Mouse (Mus musculus) cerebellum, adult 2 months (tissue): ENCODE data around the gene Aldh1b1.

ENCODE experiments used
- CTCF ChIP-seq: fragments of 200-500 bp; IDR thresholded peaks from 2 replicates; pipeline ENCODE4 v1.5.1; 2011; ENCODE audit warnings: low read depth, mild to moderate bottlenecking, control low read depth, low read length, moderate library complexity, borderline replicate concordance; ENCODE audit not compliant: insufficient read depth
- POLR2A ChIP-seq: fragments of 200-500 bp; IDR thresholded peaks from 2 replicates; pipeline ENCODE4 v1.6.1; 2011; ENCODE audit warnings: low read length, control low read depth, borderline replicate concordance; ENCODE audit not compliant: insufficient read depth

GRCm38 (mm10) chr4:45750477-45750876 is 48.3 kb upstream of the Aldh1b1 start:
- TF ChIP-seq POLR2A: no peak
- no peak for TF ChIP-seq CTCF
